Mouse (Mus musculus) midbrain, embryonic 14.5 days (tissue): ENCODE results near the gene Krt78. TPM values are rescaled to one million over a fixed set of nuclear protein-coding genes. Genes with fewer than 3 reads are reported as not detected.

Experiments
- ATAC-seq: fragments of 200-750 bp; cut with Nextera tagmentation; 2 replicates; pipeline ENCODE4 v1.8.0; 2017; ENCODE audit warnings: moderate number of reproducible peaks, moderate library complexity; ENCODE audit not compliant: low FRiP score, low TSS enrichment
- DNase-seq: peaks from one replicate; pipeline ENCODE4 v3.0.0-alpha.2; 2015
- H3K27ac ChIP-seq: fragments of 300-500 bp; sonication (generic); replicated peaks from 2 replicates; pipeline ENCODE4 v1.5.1; 2014; ENCODE audit warnings: mild to moderate bottlenecking, low read depth, low read length, moderate library complexity
- H3K27me3 ChIP-seq: fragments of 300-500 bp; sonication (generic); 2 replicates; pipeline ENCODE4 v1.6.1; 2014; ENCODE audit warnings: low read length, control low read depth, mixed read lengths; ENCODE audit not compliant: control insufficient read depth, insufficient read depth
- H3K36me3 ChIP-seq: fragments of 300-500 bp; sonication (generic); 2 replicates; pipeline ENCODE4 v1.6.1; 2014; ENCODE audit warnings: low read length, control low read depth; ENCODE audit not compliant: control insufficient read depth, insufficient read depth
- H3K4me1 ChIP-seq: fragments of 300-500 bp; sonication (generic); 2 replicates; pipeline ENCODE4 v1.6.1; 2014; ENCODE audit warnings: mild to moderate bottlenecking, antibody characterized with exemption, low read length, control low read depth; ENCODE audit not compliant: control insufficient read depth, insufficient read depth
- H3K4me2 ChIP-seq: fragments of 300-500 bp; sonication (generic); 2 replicates; pipeline ENCODE4 v1.6.1; 2014; ENCODE audit warnings: mild to moderate bottlenecking, low read length, moderate library complexity
- H3K4me3 ChIP-seq: fragments of 300-500 bp; sonication (generic); replicated peaks from 2 replicates; pipeline ENCODE4 v1.5.1; 2014; ENCODE audit warnings: low read depth, low read length
- H3K9ac ChIP-seq: fragments of 300-500 bp; sonication (generic); replicated peaks from 2 replicates; pipeline ENCODE4 v1.6.1; 2014; ENCODE audit warnings: mild to moderate bottlenecking, low read length, moderate library complexity
- H3K9me3 ChIP-seq: fragments of 300-500 bp; sonication (generic); 2 replicates; pipeline ENCODE4 v1.6.1; 2016; ENCODE audit warnings: low read length, control low read depth, mixed read lengths; ENCODE audit not compliant: control insufficient read depth
- WGBS: fragments of 180-500 bp; shearing (Covaris S2); extraction: QIAGEN DNeasy Blood & Tissue Kit; methylation state at CpG from one replicate; pipeline ENCODE4 v1.1.7; 2014; 5-methylcytosine and 5-hydroxymethylcytosine counted together
- polyA plus RNA-seq: library from polyadenylated mRNA; unstranded; fragments of >200 nt; fragmentation: Nextera tagmentation; extraction: Ambion mirVana; gene quantifications from 2 replicates; pipeline ENCODE4 v1.2.1, GENCODE M21; 2014

Krt78 gene
- polyA plus RNA-seq, 1 experiment from 2014 or later: not detected

GRCm38 (mm10) chr15:101990946-101991345 lies 36.9 kb upstream of the Krt78 start:
- 89% methylated on average over 6 of the region's 6 CpGs for WGBS
- ATAC-seq: no peak

GRCm38 (mm10) chr15:101988714-101989113 lies 34.6 kb upstream of the Krt78 start:
- Histone ChIP-seq H3K9me3 (no peaks in the 10 kb centered on the region), H3K4me1 (no peaks in the 10 kb centered on the region), H3K27ac (no peak overlapping the region), H3K4me3 (no peak overlapping the region), H3K36me3 (no peaks in the 10 kb centered on the region), H3K9ac (no peak overlapping the region), H3K27me3 (no peaks in the 10 kb centered on the region; the same call in 1 of the 2 replicates), H3K4me2 (no peak overlapping the region)
- ATAC-seq (no peak), DNase-seq (no peak)
- WGBS: 60% methylated on average over 8 of the region's 8 CpGs

More at GRCm38 (mm10) chr15:101990946-101991345, 36.9 kb upstream of the Krt78 start:
- H3K4me3 ChIP-seq: no peak overlapping the region
- DNase-seq: no peak
- no peaks in the 10 kb centered on the region for H3K4me1 ChIP-seq
- H3K4me2 ChIP-seq: no peak overlapping the region
- no peaks in the 10 kb centered on the region; the same call in 1 of the 2 replicates for H3K27me3 ChIP-seq
- no peak overlapping the region for H3K27ac ChIP-seq
- no peak overlapping the region for H3K9ac ChIP-seq
- H3K9me3 ChIP-seq: no peaks in the 10 kb centered on the region
- no peaks in the 10 kb centered on the region for H3K36me3 ChIP-seq

- Histone ChIP-seq H3K9ac (no peak overlapping the region), H3K36me3 (no peaks in the 10 kb centered on the region), H3K4me2 (no peak overlapping the region), H3K4me1 (no peaks in the 10 kb centered on the region), H3K27me3 (no peaks in the 10 kb centered on the region; the same call in 1 of the 2 replicates), H3K4me3 (no peak overlapping the region), H3K9me3 (no peaks in the 10 kb centered on the region), H3K27ac (no peak overlapping the region)
- ATAC-seq (peak; percentile 57; the same call in 1 of the 2 replicates), DNase-seq (peak; percentile 94)
- WGBS: 0% methylated on average over 10 of the region's 10 CpGs
Observed at GRCm38 (mm10) chr15:101988119-101988518, 34.0 kb upstream of the Krt78 start.

- no peaks in the 10 kb centered on the region for H3K36me3 ChIP-seq
- H3K4me2 ChIP-seq: peak overlapping the region; percentile 57; the same call in 1 of the 2 replicates
- ATAC-seq: no peak
- no peaks in the 10 kb centered on the region for H3K4me1 ChIP-seq
- H3K4me3 ChIP-seq: no peak overlapping the region
- H3K9me3 ChIP-seq: no peaks in the 10 kb centered on the region
- H3K9ac ChIP-seq: no peak overlapping the region
- H3K27ac ChIP-seq: no peak overlapping the region
- WGBS: 21% methylated on average over 6 of the region's 6 CpGs
- DNase-seq: no peak
- no peaks in the 10 kb centered on the region; the same call in 1 of the 2 replicates for H3K27me3 ChIP-seq
Observed at GRCm38 (mm10) chr15:101984746-101985145, 30.7 kb upstream of the Krt78 start.

- H3K4me3 ChIP-seq: peak overlapping the region; percentile 19
- H3K27ac ChIP-seq: peak overlapping the region; percentile 84
- H3K27me3 ChIP-seq: no peaks in the 10 kb centered on the region
- peak overlapping the region; percentile 29; the same call in 1 of the 2 replicates for H3K9ac ChIP-seq
- H3K4me2 ChIP-seq: peak overlapping the region; percentile 57
- DNase-seq (peak; percentile 97), ATAC-seq (peak; percentile 93)
- 3% methylated on average over 15 of the region's 15 CpGs for WGBS
- H3K36me3 ChIP-seq: no peaks in the 10 kb centered on the region
- no peaks in the 10 kb centered on the region for H3K9me3 ChIP-seq
- no peaks in the 10 kb centered on the region for H3K4me1 ChIP-seq
Observed at GRCm38 (mm10) chr15:101983949-101984601, 30.0 kb upstream of the Krt78 start.

GRCm38 (mm10) chr15:101983315-101983948 lies 29.3 kb upstream of the Krt78 start:
- DNase-seq (no peak), ATAC-seq (no peak)
- Histone ChIP-seq H3K4me2 (peak overlapping the region; percentile 57), H3K36me3 (no peaks in the 10 kb centered on the region), H3K27me3 (no peaks in the 10 kb centered on the region), H3K4me3 (no peak overlapping the region), H3K9ac (peak overlapping the region; percentile 29; the same call in 1 of the 2 replicates), H3K4me1 (no peaks in the 10 kb centered on the region), H3K9me3 (no peaks in the 10 kb centered on the region), H3K27ac (peak overlapping the region; percentile 84)
- WGBS: 82% methylated on average over 13 of the region's 13 CpGs

- H3K4me2 ChIP-seq: no peak overlapping the region
- no peaks in the 10 kb centered on the region for H3K27me3 ChIP-seq
- DNase-seq (no peak), ATAC-seq (no peak)
- no peaks in the 10 kb centered on the region for H3K36me3 ChIP-seq
- peaks cover 9% of the 10 kb centered on the region; the same call in 1 of the 2 replicates for H3K4me1 ChIP-seq
- H3K4me3 ChIP-seq: no peak overlapping the region
- 75% methylated on average over 6 of the region's 6 CpGs for WGBS
- no peak overlapping the region for H3K27ac ChIP-seq
- H3K9me3 ChIP-seq: no peaks in the 10 kb centered on the region
- H3K9ac ChIP-seq: no peak overlapping the region
Observed at GRCm38 (mm10) chr15:101980849-101981248, 26.8 kb upstream of the Krt78 start.

- WGBS: 3% methylated on average over 39 of the region's 39 CpGs
Observed at GRCm38 (mm10) chr15:101977043-101977726, 23.1 kb upstream of the Krt78 start.

More at GRCm38 (mm10) chr15:101977043-101977726, 23.1 kb upstream of the Krt78 start:
- H3K36me3 ChIP-seq: no peaks in the 10 kb centered on the region
- no peaks in the 10 kb centered on the region for H3K27me3 ChIP-seq
- peak overlapping the region; percentile 53 for H3K9ac ChIP-seq
- peak; percentile 82 for ATAC-seq
- peak overlapping the region; percentile 71 for H3K4me2 ChIP-seq
- no peak overlapping the region for H3K27ac ChIP-seq
- peak; percentile 84 for DNase-seq
- no peaks in the 10 kb centered on the region for H3K9me3 ChIP-seq
- H3K4me3 ChIP-seq: peak overlapping the region; percentile 35
- peaks cover 9% of the 10 kb centered on the region; the same call in 1 of the 2 replicates for H3K4me1 ChIP-seq
